Mouse (Mus musculus) gastrocnemius, adult 2 months (tissue): ENCODE results near the gene Olfr25. TPM values are rescaled to one million over a fixed set of nuclear protein-coding genes. Genes with fewer than 3 reads are reported as not detected.

Source experiments
- DNase-seq: peaks from one replicate; pipeline ENCODE4 v3.0.0; 2022
- H3K27ac ChIP-seq: fragments of 200-600 bp; 2 replicates; pipeline ENCODE4 v1.8.1; 2022; ENCODE audit warnings: mild to moderate bottlenecking
- H3K4me3 ChIP-seq: fragments of 200-600 bp; 2 replicates; pipeline ENCODE4 v1.8.1; 2022; ENCODE audit warnings: mild to moderate bottlenecking, moderate library complexity
- CTCF ChIP-seq: fragments of 200-600 bp; IDR thresholded peaks from 2 replicates; pipeline ENCODE4 v1.8.1; 2022; ENCODE audit warnings: antibody characterized with exemption, mild to moderate bottlenecking, moderate library complexity
- intact Hi-C: fragments of 180-260 bp; cut with DNase I; formaldehyde crosslinking; loops from one replicate; pipeline ENCODE4 v1.15.1; 2025
- long read RNA-seq, 2 experiments: library from polyadenylated mRNA; stranded (forward); transcript quantifications; one replicate each; pipeline ENCODE4 v2.0.0; 2021
- total RNA-seq, 2 experiments: library from RNA; stranded (reverse); gene quantifications; 2 replicates each; pipeline ENCODE4 v1.2.3; 2021

Olfr25 gene
- total RNA-seq, result not detected
- long read RNA-seq, experiment 1, result 0 reads
- long read RNA-seq, experiment 2, result 0 reads

GRCm38 (mm10) chr9:38328760-38329159, at the start of gene Olfr25:
Gene Olfr25, plus strand, starts transcription at chr9:38329060.
- intact Hi-C loops, result no loop called here
- Histone ChIP-seq H3K27ac (no peak within 1 kb of the TSS), H3K4me3 (no peak within 1 kb of the TSS)
- DNase-seq, result no peak
- TF ChIP-seq CTCF, result no peak

GRCm38 (mm10) chr9:38290807-38291206, 38.1 kb upstream of the Olfr25 start, which contains the start of gene Olfr896-ps1:
Gene Olfr896-ps1, plus strand, starts transcription at chr9:38291107.
- H3K4me3 ChIP-seq, result no peak within 1 kb of the TSS
- intact Hi-C loops, result no loop called here
- DNase-seq, result no peak
- no peak within 1 kb of the TSS for H3K27ac ChIP-seq
- no peak for TF ChIP-seq CTCF

DNA sequence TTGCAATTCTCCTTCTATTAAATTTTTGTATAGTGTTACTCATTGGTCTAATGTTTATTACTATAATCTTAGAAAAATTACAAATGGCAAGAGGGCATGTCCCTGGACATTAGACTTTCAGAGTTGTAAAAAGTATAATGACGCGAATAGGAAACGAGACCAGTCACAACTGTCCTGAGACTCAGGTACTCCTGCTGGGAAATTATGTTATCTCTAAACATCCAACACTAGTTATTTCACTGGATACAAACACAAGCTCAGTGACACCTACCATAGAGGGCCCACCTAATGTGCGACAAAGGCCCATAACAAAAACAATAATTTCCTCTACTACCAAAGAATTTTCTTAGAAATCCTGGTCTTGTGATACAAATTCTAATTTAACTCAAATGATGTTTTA, 19.3 kb downstream of the Olfr25 start, which contains the start of gene Olfr898:
TSS of gene Olfr898 (plus strand) at position 301 of the 400 bp plus-strand sequence.
- TF ChIP-seq CTCF, result no peak
- Histone ChIP-seq H3K27ac (no peak within 1 kb of the TSS), H3K4me3 (no peak within 1 kb of the TSS)
- DNase-seq, result no peak
- intact Hi-C loops, result no loop called here

GRCm38 (mm10) chr9:38366596-38366995, 37.7 kb downstream of the Olfr25 start, which contains the start of gene Olfr250:
Gene Olfr250, plus strand, starts transcription at chr9:38366896.
- no peak for DNase-seq
- intact Hi-C loops, result no loop called here
- no peak for TF ChIP-seq CTCF
- no peak within 1 kb of the TSS for H3K27ac ChIP-seq
- no peak within 1 kb of the TSS for H3K4me3 ChIP-seq

- H3K4me3 ChIP-seq, result no peak within 1 kb of the TSS
- intact Hi-C loops, result no loop called here
- DNase-seq, result no peak
- no peak for TF ChIP-seq CTCF
- H3K27ac ChIP-seq, result no peak within 1 kb of the TSS
Observed at GRCm38 (mm10) chr9:38376786-38377185, 47.9 kb downstream of the Olfr25 start, which contains the start of gene Olfr251. Gene Olfr251, plus strand, starts transcription at chr9:38377086.

Other genes starting within 250 kb of the Olfr25 start
- gene Olfr887, start 245.0 kb upstream of the Olfr25 start, total RNA-seq, result not detected
- gene Olfr888, start 220.9 kb upstream of the Olfr25 start, total RNA-seq, result not detected
- gene Olfr889, start 213.9 kb upstream of the Olfr25 start, total RNA-seq, result not detected
- not detected for gene Olfr890, start 186.5 kb upstream of the Olfr25 start, total RNA-seq
- not detected for gene Olfr891, start 148.2 kb upstream of the Olfr25 start, total RNA-seq
- not detected for gene Olfr893, start 120.7 kb upstream of the Olfr25 start, total RNA-seq
- not detected for gene Olfr894, start 111.0 kb upstream of the Olfr25 start, total RNA-seq
- gene Olfr143, start 76.3 kb upstream of the Olfr25 start, total RNA-seq, result not detected
- gene Olfr895, start 61.2 kb upstream of the Olfr25 start, total RNA-seq, result not detected
- not detected for gene Olfr896-ps1, start 38.0 kb upstream of the Olfr25 start, total RNA-seq
- gene Olfr898, start 19.4 kb downstream of the Olfr25 start, total RNA-seq, result not detected
- not detected for gene Olfr250, start 37.8 kb downstream of the Olfr25 start, total RNA-seq
- not detected for gene Olfr251, start 48.0 kb downstream of the Olfr25 start, total RNA-seq
- gene Olfr147, start 72.6 kb downstream of the Olfr25 start, total RNA-seq, result not detected
- gene Olfr901, start 100.4 kb downstream of the Olfr25 start, total RNA-seq, result not detected
- gene Olfr902, start 118.6 kb downstream of the Olfr25 start, total RNA-seq, result not detected
- not detected for gene Olfr904, start 134.1 kb downstream of the Olfr25 start, total RNA-seq
- gene Olfr905, start 142.0 kb downstream of the Olfr25 start, total RNA-seq, result not detected
- gene Olfr906, start 158.0 kb downstream of the Olfr25 start, total RNA-seq, result not detected
- not detected for gene Olfr907, start 166.7 kb downstream of the Olfr25 start, total RNA-seq
- not detected for gene Olfr911-ps1, start 192.5 kb downstream of the Olfr25 start, total RNA-seq
- gene Olfr910, start 208.8 kb downstream of the Olfr25 start, total RNA-seq, result not detected